Mouse (Mus musculus): ENCODE measurements around the gene Sugt1.

The Sugt1 gene

GRCm38 (mm10) chr14:79607352-79607751 is 19.9 kb downstream of the Sugt1 start:
- no peak for DNase-seq

- no peak for DNase-seq
Measured at GRCm38 (mm10) chr14:79608286-79608685, 20.8 kb downstream of the Sugt1 start.

- no peak for DNase-seq
Measured at GRCm38 (mm10) chr14:79617121-79617828, 29.8 kb downstream of the Sugt1 start.

GRCm38 (mm10) chr14:79619802-79620201 is 32.3 kb downstream of the Sugt1 start:
- DNase-seq, result no peak

- DNase-seq, result no peak
Measured at GRCm38 (mm10) chr14:79621143-79621542, 33.7 kb downstream of the Sugt1 start.

- DNase-seq, result no peak
Measured at GRCm38 (mm10) chr14:79632330-79632729, 44.8 kb downstream of the Sugt1 start.

- DNase-seq, result peak in 1 of 2 experiments; percentile 10
Measured at GRCm38 (mm10) chr14:79633196-79633595, 45.7 kb downstream of the Sugt1 start.

GRCm38 (mm10) chr14:79636814-79637213 is 49.3 kb downstream of the Sugt1 start:
- DNase-seq, result no peak

GRCm38 (mm10) chr14:79642063-79642462 is 54.6 kb downstream of the Sugt1 start:
- DNase-seq, result peak; percentile 14 to 38

- DNase-seq, result no peak
Measured at GRCm38 (mm10) chr14:79645378-79645777, 57.9 kb downstream of the Sugt1 start.

GRCm38 (mm10) chr14:79649680-79650079 is 62.2 kb downstream of the Sugt1 start:
- DNase-seq, result no peak

GRCm38 (mm10) chr14:79652654-79653053 is 65.2 kb downstream of the Sugt1 start:
- no peak for DNase-seq

GRCm38 (mm10) chr14:79658286-79658685 is 70.8 kb downstream of the Sugt1 start:
- no peak for DNase-seq

- no peak for DNase-seq
Measured at GRCm38 (mm10) chr14:79658748-79659508, 71.4 kb downstream of the Sugt1 start.

- DNase-seq, result no peak
Measured at GRCm38 (mm10) chr14:79660467-79660866, 73.0 kb downstream of the Sugt1 start.

GRCm38 (mm10) chr14:79661005-79661917 is 73.8 kb downstream of the Sugt1 start:
- peak; percentile 72 to 73 for DNase-seq

- no peak for DNase-seq
Measured at GRCm38 (mm10) chr14:79662001-79662400, 74.5 kb downstream of the Sugt1 start, which contains the start of gene Cnmd. TSS of gene Cnmd (minus strand) at chr14:79662170.

GRCm38 (mm10) chr14:79671008-79671407 is 83.5 kb downstream of the Sugt1 start:
- DNase-seq, result no peak

GRCm38 (mm10) chr14:79672567-79672966 is 85.1 kb downstream of the Sugt1 start:
- DNase-seq, result no peak

- DNase-seq, result no peak
Measured at GRCm38 (mm10) chr14:79673083-79674013, 85.9 kb downstream of the Sugt1 start.

GRCm38 (mm10) chr14:79677108-79677753 is 89.7 kb downstream of the Sugt1 start:
- DNase-seq, result no peak
